Mouse (Mus musculus): ENCODE measurements around the gene Hist2h2aa1. TPM values are rescaled to one million over a fixed set of nuclear protein-coding genes. Genes with fewer than 3 reads are reported as not detected.
"Not testable (repeated sequence)": the region's sequence is repeated elsewhere in the genome, so short reads cannot be mapped to it uniquely, and the experiment has no call there.

The Hist2h2aa1 gene
- polyA plus RNA-seq, 1 experiment, result 203 TPM

- no peak for TF ChIP-seq POLR2A (IDR thresholded peaks at IDR 0.05; ENCODE audit: borderline replicate concordance, extremely low read depth, low read depth, low read length)
- no peak for TF ChIP-seq CTCF (IDR thresholded peaks at IDR 0.05; ENCODE audit: insufficient read depth, low read length)
- DNase-seq, result no peak
- H3K4me3 ChIP-seq (replicated peaks; ENCODE audit: extremely low read depth, low read depth, low read length), result no peak overlapping the region
- peaks cover 5% of the 10 kb centered on the region; the same call in 1 of the 2 replicates for H3K4me1 ChIP-seq (ENCODE audit: control insufficient read depth, insufficient read depth, low read length)
- WGBS, result 12% methylated on average over 12 of the region's 12 CpGs
Measured at GRCm38 (mm10) chr3:96237904-96238511, 7.3 kb upstream of the Hist2h2aa1 start.

- Histone ChIP-seq H3K4me1 (ENCODE audit: control insufficient read depth, insufficient read depth, low read length) (peaks cover 14% of the 10 kb centered on the region), H3K4me3 (replicated peaks; ENCODE audit: extremely low read depth, low read depth, low read length) (peak within 1 kb of the TSS; percentile 54)
- DNase-seq, result peak; percentile 57
- WGBS, result under 1% methylated on average over 29 of the region's 68 CpGs
- peak; percentile 29; the same call in 1 of the 2 replicates for TF ChIP-seq POLR2A (IDR thresholded peaks at IDR 0.05; ENCODE audit: borderline replicate concordance, extremely low read depth, low read depth, low read length)
Measured at GRCm38 (mm10) chr3:96238954-96239793, 6.1 kb upstream of the Hist2h2aa1 start, which contains the start of gene Hist2h3c2. Hist2h3c2 (minus strand) TSS chr3:96239127.

- WGBS, result 3% methylated on average over 32 of the region's 85 CpGs
- Histone ChIP-seq H3K4me1 (ENCODE audit: control insufficient read depth, insufficient read depth, low read length) (peaks cover 18% of the 10 kb centered on the region), H3K4me3 (replicated peaks; ENCODE audit: extremely low read depth, low read depth, low read length) (peak within 1 kb of the TSS; percentile 54)
- peak; percentile 53; the same call in 1 of the 2 replicates for TF ChIP-seq POLR2A (IDR thresholded peaks at IDR 0.05; ENCODE audit: borderline replicate concordance, extremely low read depth, low read depth, low read length)
- peak; percentile 100 for DNase-seq
Measured at GRCm38 (mm10) chr3:96239949-96240798, 5.1 kb upstream of the Hist2h2aa1 start, which contains the start of gene Hist2h2aa2. Hist2h2aa2 (minus strand) TSS chr3:96240276.

GRCm38 (mm10) chr3:96240799-96241197 lies 4.5 kb upstream of the Hist2h2aa1 start:
- 73% methylated on average over 9 of the region's 9 CpGs for WGBS
- DNase-seq, result no peak
- TF ChIP-seq CTCF (IDR thresholded peaks at IDR 0.05; ENCODE audit: insufficient read depth, low read length) (no peak), POLR2A (IDR thresholded peaks at IDR 0.05; ENCODE audit: borderline replicate concordance, extremely low read depth, low read depth, low read length) (no peak)
- Histone ChIP-seq H3K4me3 (replicated peaks; ENCODE audit: extremely low read depth, low read depth, low read length) (no peak overlapping the region), H3K4me1 (ENCODE audit: control insufficient read depth, insufficient read depth, low read length) (peaks cover 18% of the 10 kb centered on the region)

- TF ChIP-seq POLR2A (IDR thresholded peaks at IDR 0.05; ENCODE audit: borderline replicate concordance, extremely low read depth, low read depth, low read length) (no peak), CTCF (IDR thresholded peaks at IDR 0.05; ENCODE audit: insufficient read depth, low read length) (no peak)
- no peak for DNase-seq
- Histone ChIP-seq H3K4me1 (ENCODE audit: control insufficient read depth, insufficient read depth, low read length) (peaks cover 13% of the 10 kb centered on the region), H3K4me3 (replicated peaks; ENCODE audit: extremely low read depth, low read depth, low read length) (peak overlapping the region; percentile 91)
- WGBS, result 64% methylated on average over 7 of the region's 7 CpGs
Measured at GRCm38 (mm10) chr3:96243921-96244572, 1.2 kb upstream of the Hist2h2aa1 start.

GRCm38 (mm10) chr3:96246018-96246417 lies 721 bp downstream of the Hist2h2aa1 start:
- peak overlapping the region; percentile 56 for H3K4me3 ChIP-seq (replicated peaks; ENCODE audit: extremely low read depth, low read depth, low read length)
- peaks cover 13% of the 10 kb centered on the region for H3K4me1 ChIP-seq (ENCODE audit: control insufficient read depth, insufficient read depth, low read length)
- WGBS, result 0% methylated on average over 12 of the region's 21 CpGs
- not testable (repeated sequence) for DNase-seq
- TF ChIP-seq POLR2A (IDR thresholded peaks at IDR 0.05; ENCODE audit: borderline replicate concordance, extremely low read depth, low read depth, low read length), result peak; percentile 28; the same call in 1 of the 2 replicates

GRCm38 (mm10) chr3:96246427-96246856 lies 1.1 kb downstream of the Hist2h2aa1 start, which contains the start of gene Hist2h3c1:
Hist2h3c1 (plus strand) TSS chr3:96246685.
- DNase-seq, result not testable (repeated sequence)
- 0% methylated on average over 12 of the region's 47 CpGs for WGBS
- peaks cover 13% of the 10 kb centered on the region for H3K4me1 ChIP-seq (ENCODE audit: control insufficient read depth, insufficient read depth, low read length)
- H3K4me3 ChIP-seq (replicated peaks; ENCODE audit: extremely low read depth, low read depth, low read length), result peak within 1 kb of the TSS; percentile 56

GRCm38 (mm10) chr3:96247356-96248140 lies 2.3 kb downstream of the Hist2h2aa1 start:
- H3K4me1 ChIP-seq (ENCODE audit: control insufficient read depth, insufficient read depth, low read length), result peaks cover 13% of the 10 kb centered on the region
- no peak overlapping the region for H3K4me3 ChIP-seq (replicated peaks; ENCODE audit: extremely low read depth, low read depth, low read length)
- no peak for DNase-seq
- TF ChIP-seq CTCF (IDR thresholded peaks at IDR 0.05; ENCODE audit: insufficient read depth, low read length) (no peak), POLR2A (IDR thresholded peaks at IDR 0.05; ENCODE audit: borderline replicate concordance, extremely low read depth, low read depth, low read length) (no peak)
- 43% methylated on average over 11 of the region's 11 CpGs for WGBS

Data from lung, adult 2 months (tissue).